ENCODE assay signal across 27 mouse cellular contexts in the genomic region with DNA sequence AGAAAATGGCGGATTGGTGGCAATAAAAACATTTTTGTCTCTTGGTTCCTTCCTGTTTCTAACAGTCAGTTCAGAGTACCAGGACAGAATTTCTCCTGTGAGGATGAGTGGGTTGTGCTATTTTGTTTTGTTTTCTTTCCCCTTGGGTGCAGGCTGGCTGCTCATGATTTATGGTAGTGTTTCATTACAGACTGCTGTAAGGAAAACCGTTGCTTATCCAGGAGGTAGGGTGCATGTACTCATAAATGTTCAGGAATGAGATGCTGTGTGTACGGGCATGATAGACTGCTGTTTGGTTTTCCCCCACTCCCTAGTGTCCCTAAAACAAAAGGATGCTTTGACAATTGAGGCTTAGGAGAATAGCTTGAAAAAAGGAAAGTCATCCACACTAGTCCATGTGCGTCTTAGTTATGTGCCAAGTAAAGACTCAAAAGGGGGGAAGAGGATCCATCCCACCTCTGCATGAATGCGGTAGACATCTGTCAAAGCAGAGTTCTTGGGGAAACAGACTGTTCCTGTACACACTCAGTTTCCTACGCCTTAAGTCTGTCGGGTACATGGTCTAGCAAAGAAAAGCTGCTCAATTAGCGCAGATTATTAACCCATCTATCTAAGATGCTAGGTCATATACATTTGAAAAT.
DNase-seq lines count a peak whose midpoint lies in the region; ATAC-seq and TF ChIP-seq lines count a peak whose summit lies in the region.
"Had no signal": no experiment of that assay in that cellular context is flagged by ENCODE, and none has a peak within 500 bp of the region (broad histone marks: within the 10 kb centered on the region; RNA-seq: fewer than 3 reads in every experiment).

No protein-coding gene starts in this region.

- no peak overlapping the region for H3K4me2 ChIP-seq in kidney, embryonic 15.5 days
- H3K4me2 ChIP-seq: forebrain, embryonic 13.5 days; heart, embryonic 15.5 days; intestine, embryonic 15.5 days; limb, embryonic 15.5 days; liver, embryonic 13.5 days; midbrain, embryonic 13.5 days had no signal

- H3K4me3 ChIP-seq in kidney, embryonic 15.5 days (replicated peaks), result no peak overlapping the region
- H3K4me3 ChIP-seq in layer of hippocampus, adult 2 months, result no peak overlapping the region
- H3K4me3 ChIP-seq: forebrain, embryonic 13.5 days; heart, embryonic 15.5 days; intestine, embryonic 15.5 days; limb, embryonic 10.5 days; limb, embryonic 15.5 days; liver, embryonic 13.5 days; megakaryocyte, embryonic 14.5 days; midbrain, embryonic 13.5 days had no signal

- H3K9me3 ChIP-seq in kidney, embryonic 15.5 days (replicated peaks), result no peaks in the 10 kb centered on the region
- H3K9me3 ChIP-seq: forebrain, embryonic 13.5 days; heart, embryonic 15.5 days; intestine, embryonic 15.5 days; limb, embryonic 10.5 days; limb, embryonic 15.5 days; liver, embryonic 13.5 days had no signal

- H3K36me3 ChIP-seq in kidney, embryonic 15.5 days, result no peaks in the 10 kb centered on the region
- H3K36me3 ChIP-seq: heart, embryonic 15.5 days; intestine, embryonic 15.5 days; limb, embryonic 10.5 days; limb, embryonic 15.5 days; liver, embryonic 13.5 days; midbrain, embryonic 13.5 days had no signal

- peaks cover 14% of the 10 kb centered on the region for H3K4me1 ChIP-seq in kidney, embryonic 15.5 days
- H3K4me1 ChIP-seq: forebrain, embryonic 13.5 days; heart, embryonic 15.5 days; intestine, embryonic 15.5 days; limb, embryonic 10.5 days; limb, embryonic 15.5 days; liver, embryonic 13.5 days; midbrain, embryonic 13.5 days had no signal

- no peaks in the 10 kb centered on the region for H3K27me3 ChIP-seq in kidney, embryonic 15.5 days
- H3K27me3 ChIP-seq: forebrain, embryonic 13.5 days; heart, embryonic 15.5 days; intestine, embryonic 15.5 days; limb, embryonic 15.5 days; liver, embryonic 13.5 days; midbrain, embryonic 13.5 days had no signal

- WGBS in kidney, embryonic 15.5 days, result 39% methylated on average over 8 of the region's 8 CpGs

- H3K9ac ChIP-seq in kidney, embryonic 15.5 days, result no peak overlapping the region
- H3K9ac ChIP-seq: forebrain, embryonic 13.5 days; heart, embryonic 15.5 days; intestine, embryonic 15.5 days; limb, embryonic 15.5 days; liver, embryonic 13.5 days; midbrain, embryonic 13.5 days had no signal

- ATAC-seq in kidney, embryonic 15.5 days (replicated peaks; ENCODE audit: low FRiP score), result peak; percentile 71
- no peak for ATAC-seq in inflammation-experienced regulatory T-cells, adult 6 months
- ATAC-seq: forebrain, embryonic 13.5 days; hindbrain, embryonic 16.5 days; intestine, embryonic 15.5 days; lung, postnatal 0 days; midbrain, embryonic 13.5 days had no signal

- no peak for TF ChIP-seq CTCF in layer of hippocampus, adult 2 months (conservative IDR thresholded peaks at IDR 0.05)

- peak overlapping the region; percentile 15; the same call in 1 of the 2 replicates for H3K27ac ChIP-seq in kidney, embryonic 15.5 days
- peak overlapping the region; percentile 83 for H3K27ac ChIP-seq in layer of hippocampus, adult 2 months
- H3K27ac ChIP-seq: forebrain, embryonic 13.5 days; heart, embryonic 15.5 days; intestine, embryonic 15.5 days; limb, embryonic 10.5 days; limb, embryonic 15.5 days; liver, embryonic 13.5 days; midbrain, embryonic 13.5 days had no signal

- no peak for DNase-seq in kidney, postnatal 14 days
- peak; percentile 24 to 57 for DNase-seq in layer of hippocampus, adult 2 months (ENCODE audit: low spot score in 2 of 2)
- no peak for DNase-seq in layer of hippocampus, adult 9-10 months (ENCODE audit: low spot score)
- DNase-seq in MN1 (ENCODE audit: low spot score), result peak; percentile 41
- DNase-seq in layer of hippocampus, adult 8-10 months (ENCODE audit: low spot score in 2 of 2), result peak; percentile 24 to 26
- no peak for DNase-seq in adipocyte (ENCODE audit: low spot score)
- DNase-seq: adrenal gland, postnatal 25 days; cerebellum, adult 8-10 months; cerebellum, postnatal 25 days; gastrocnemius, postnatal 10 days; kidney, adult 2 months; liver, embryonic 13.5 days; lung, adult 18-20 months; lung, postnatal 4 days; thymus, adult 2 months; thymus, postnatal 4 days had no signal

Comparison
In these comparisons a context has a peak if more than half of its experiments do, and no peak if none do; other contexts are left out.
1. DNase-seq: peak in layer of hippocampus, adult 2 months (2 of 2), MN1 (single experiment) and layer of hippocampus, adult 8-10 months (2 of 2); none in kidney, postnatal 14 days (single experiment), layer of hippocampus, adult 9-10 months (single experiment) and adipocyte (single experiment).